Mouse (Mus musculus): ENCODE measurements around the gene Gm813.

Gene Gm813

GRCm38 (mm10) chr16:58607101-58607500 lies 9.7 kb downstream of the Gm813 start:
- DNase-seq (ENCODE audit: extremely low spot score, low spot score): peak; percentile 49

- DNase-seq (ENCODE audit: extremely low spot score, low spot score): no peak
Observed at GRCm38 (mm10) chr16:58604680-58605079, 12.1 kb downstream of the Gm813 start.

GRCm38 (mm10) chr16:58603831-58604230 lies 12.9 kb downstream of the Gm813 start:
- DNase-seq (ENCODE audit: extremely low spot score, low spot score): no peak

- DNase-seq (ENCODE audit: extremely low spot score, low spot score): no peak
Observed at GRCm38 (mm10) chr16:58600846-58601245, 15.9 kb downstream of the Gm813 start.

- DNase-seq (ENCODE audit: extremely low spot score, low spot score): no peak
Observed at GRCm38 (mm10) chr16:58591299-58591698, 25.5 kb downstream of the Gm813 start.

- DNase-seq (ENCODE audit: extremely low spot score, low spot score): no peak
Observed at GRCm38 (mm10) chr16:58589444-58589843, 27.3 kb downstream of the Gm813 start.

- no peak for DNase-seq (ENCODE audit: extremely low spot score, low spot score)
Observed at GRCm38 (mm10) chr16:58573949-58574722, 42.6 kb downstream of the Gm813 start.

GRCm38 (mm10) chr16:58570694-58571264 lies 46.0 kb downstream of the Gm813 start:
- DNase-seq (ENCODE audit: extremely low spot score, low spot score): no peak
